Mouse (Mus musculus): ENCODE results near the gene Foxn2.

DNA sequence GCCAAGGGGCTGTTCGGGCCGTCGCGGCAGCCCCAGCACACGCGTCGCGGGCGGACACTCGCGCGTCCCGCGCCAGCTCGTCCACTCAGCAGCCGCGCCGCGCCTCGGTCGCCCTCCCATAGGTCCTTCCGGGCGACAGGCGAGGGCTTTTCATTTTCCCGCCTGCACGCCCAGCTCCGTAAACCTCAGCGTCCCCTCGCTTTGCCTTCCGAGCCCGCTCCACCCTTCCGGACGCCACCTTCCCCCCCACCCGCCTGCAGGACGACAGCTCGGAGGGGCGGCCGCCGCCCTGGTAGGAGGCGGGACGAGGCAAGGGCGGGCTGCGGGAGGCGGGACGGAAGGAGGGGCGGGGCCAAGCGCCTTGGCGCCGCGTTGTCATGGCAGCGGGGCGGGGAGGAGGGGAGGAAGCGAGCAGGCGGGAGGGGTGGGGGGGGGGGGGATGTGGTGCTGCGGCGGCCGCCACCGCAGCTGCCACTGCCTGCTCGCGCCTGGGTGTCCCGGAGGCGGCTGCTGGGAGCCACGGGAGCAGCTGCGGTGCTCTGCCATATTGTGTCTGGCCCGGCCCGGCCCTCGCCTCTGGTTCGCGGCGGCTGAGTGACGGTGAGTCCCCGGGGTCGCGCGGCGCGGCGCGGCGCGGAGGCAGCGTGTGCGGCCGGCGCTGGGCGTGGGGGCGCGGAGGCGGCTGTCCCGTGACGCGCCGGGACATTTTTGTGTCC is at the start of gene Foxn2:
- no peak for TF ChIP-seq CHD2 (IDR thresholded peaks at IDR 0.05; ENCODE audit: low read depth, low read length)
- TF ChIP-seq HCFC1 (IDR thresholded peaks at IDR 0.05; ENCODE audit: borderline replicate concordance, insufficient read depth, low read length), result no peak
- TF ChIP-seq MAFK (IDR thresholded peaks at IDR 0.05; ENCODE audit: insufficient read depth, low read depth, low read length), result no peak
- TF ChIP-seq ZC3H11A (IDR thresholded peaks at IDR 0.05; ENCODE audit: borderline replicate concordance, low read depth, low read length), result no peak
- no peak for TF ChIP-seq ZNF384 (IDR thresholded peaks at IDR 0.05; ENCODE audit: low read depth, low read length)

Measured in ES-E14 (cell line).